Mouse (Mus musculus) hindbrain, embryonic 14.5 days (tissue): ENCODE data around the gene Cpsf2. TPM values are rescaled to one million over a fixed set of nuclear protein-coding genes. Genes with fewer than 3 reads are reported as not detected.
A peak's percentile ranks its signal among the peaks of the same experiment; 100 is the strongest.
"Not testable (repeated sequence)": the region's sequence is repeated elsewhere in the genome, so short reads cannot be mapped to it uniquely, and the experiment has no call there.

Experiments used
- ATAC-seq: fragments of 200-750 bp; cut with Nextera tagmentation; 2 replicates; pipeline ENCODE4 v1.8.0; 2017; ENCODE audit warnings: moderate number of reproducible peaks, mild to moderate bottlenecking, moderate TSS enrichment, moderate library complexity; ENCODE audit not compliant: low FRiP score
- DNase-seq: peaks from one replicate; pipeline ENCODE4 v3.0.0-alpha.2; 2015; ENCODE audit warnings: low spot score
- H3K27ac ChIP-seq: fragments of 300-500 bp; sonication (generic); 2 replicates; pipeline ENCODE4 v1.5.1; 2014; ENCODE audit warnings: mild to moderate bottlenecking, moderate library complexity
- H3K27me3 ChIP-seq: fragments of 300-500 bp; sonication (generic); 2 replicates; pipeline ENCODE4 v1.6.1; 2014; ENCODE audit warnings: mild to moderate bottlenecking, low read length, mixed read lengths; ENCODE audit not compliant: control insufficient read depth, insufficient read depth
- H3K36me3 ChIP-seq: fragments of 300-500 bp; sonication (generic); replicated peaks from 2 replicates; pipeline ENCODE4 v1.6.1; 2014; ENCODE audit not compliant: control insufficient read depth, insufficient read depth
- H3K4me1 ChIP-seq: fragments of 300-500 bp; sonication (generic); replicated peaks from 2 replicates; pipeline ENCODE4 v1.6.1; 2014; ENCODE audit warnings: antibody characterized with exemption, low read length, mixed read lengths; ENCODE audit not compliant: control insufficient read depth, insufficient read depth
- H3K4me2 ChIP-seq: fragments of 300-500 bp; sonication (generic); replicated peaks from 2 replicates; pipeline ENCODE4 v1.6.1; 2014; ENCODE audit warnings: mild to moderate bottlenecking, moderate library complexity
- H3K4me3 ChIP-seq: fragments of 300-500 bp; sonication (generic); replicated peaks from 2 replicates; pipeline ENCODE4 v1.5.1; 2014; ENCODE audit warnings: mild to moderate bottlenecking, low read length
- H3K9ac ChIP-seq: fragments of 300-500 bp; sonication (generic); 2 replicates; pipeline ENCODE4 v1.6.1; 2014
- H3K9me3 ChIP-seq: fragments of 300-500 bp; sonication (generic); 2 replicates; pipeline ENCODE4 v1.6.1; 2016; ENCODE audit warnings: low read length; ENCODE audit not compliant: control insufficient read depth
- WGBS: fragments of 180-500 bp; shearing (Covaris S2); extraction: QIAGEN DNeasy Blood & Tissue Kit; methylation state at CpG from one replicate; pipeline ENCODE4 v1.1.7; 2014; 5-methylcytosine and 5-hydroxymethylcytosine counted together
- polyA plus RNA-seq: library from polyadenylated mRNA; unstranded; fragments of >200 nt; fragmentation: Nextera tagmentation; extraction: Ambion mirVana; gene quantifications from 2 replicates; pipeline ENCODE4 v1.2.1, GENCODE M21; 2014

Gene Cpsf2
- polyA plus RNA-seq: 32.6 and 34.9 TPM in 2 replicates

- Histone ChIP-seq H3K9ac (peak within 1 kb of the TSS; percentile 91), H3K4me2 (peak within 1 kb of the TSS; percentile 61), H3K4me1 (peaks cover 22% of the 10 kb centered on the region), H3K4me3 (peak within 1 kb of the TSS; percentile 92), H3K36me3 (peaks cover 3% of the 10 kb centered on the region), H3K9me3 (no peaks in the 10 kb centered on the region), H3K27me3 (no peaks in the 10 kb centered on the region), H3K27ac (peak within 1 kb of the TSS; percentile 97)
- ATAC-seq (peak; percentile 96), DNase-seq (peak; percentile 80)
- WGBS: under 1% methylated on average over 75 of the region's 77 CpGs
Observed at GRCm38 (mm10) chr12:101975601-101976571, at the start of gene Cpsf2. TSS of gene Cpsf2 (plus strand) at chr12:101975988.

- no peak overlapping the region for H3K4me2 ChIP-seq
- H3K9ac ChIP-seq: no peak overlapping the region
- H3K27ac ChIP-seq: no peak overlapping the region
- ATAC-seq (no peak), DNase-seq (no peak)
- H3K27me3 ChIP-seq: no peaks in the 10 kb centered on the region
- H3K36me3 ChIP-seq: peaks cover 92% of the 10 kb centered on the region
- no peaks in the 10 kb centered on the region for H3K4me1 ChIP-seq
- no peak overlapping the region for H3K4me3 ChIP-seq
- no peaks in the 10 kb centered on the region for H3K9me3 ChIP-seq
- 88% methylated on average over 1 of the region's 1 CpGs for WGBS
Observed at GRCm38 (mm10) chr12:101928423-101928822, 47.4 kb upstream of the Cpsf2 start.

GRCm38 (mm10) chr12:101935223-101935622, 40.6 kb upstream of the Cpsf2 start:
- H3K4me1 ChIP-seq: no peaks in the 10 kb centered on the region
- H3K4me2 ChIP-seq: no peak overlapping the region
- no peaks in the 10 kb centered on the region for H3K9me3 ChIP-seq
- no peaks in the 10 kb centered on the region for H3K27me3 ChIP-seq
- H3K27ac ChIP-seq: no peak overlapping the region
- 100% methylated on average over 3 of the region's 3 CpGs for WGBS
- H3K4me3 ChIP-seq: no peak overlapping the region
- DNase-seq (no peak), ATAC-seq (no peak)
- H3K9ac ChIP-seq: no peak overlapping the region
- H3K36me3 ChIP-seq: peaks cover 75% of the 10 kb centered on the region

GRCm38 (mm10) chr12:101937572-101937971, 38.2 kb upstream of the Cpsf2 start:
- no peak for DNase-seq
- H3K9me3 ChIP-seq: no peaks in the 10 kb centered on the region
- no peak overlapping the region for H3K9ac ChIP-seq
- 82% methylated on average over 7 of the region's 7 CpGs for whole genome bisulfite sequencing
- H3K4me1 ChIP-seq: no peaks in the 10 kb centered on the region
- no peaks in the 10 kb centered on the region for H3K27me3 ChIP-seq
- no peak overlapping the region for H3K4me2 ChIP-seq
- no peak for ATAC-seq
- no peak overlapping the region for H3K4me3 ChIP-seq
- peaks cover 77% of the 10 kb centered on the region for H3K36me3 ChIP-seq
- no peak overlapping the region for H3K27ac ChIP-seq

GRCm38 (mm10) chr12:101947986-101948385, 27.8 kb upstream of the Cpsf2 start:
- Histone ChIP-seq H3K27me3 (no peaks in the 10 kb centered on the region), H3K4me3 (no peak overlapping the region), H3K9me3 (no peaks in the 10 kb centered on the region), H3K9ac (no peak overlapping the region), H3K4me2 (no peak overlapping the region), H3K27ac (no peak overlapping the region), H3K36me3 (peaks cover 44% of the 10 kb centered on the region), H3K4me1 (no peaks in the 10 kb centered on the region)
- no peak for DNase-seq
- ATAC-seq: no peak
- WGBS: 88% methylated on average over 8 of the region's 8 CpGs

GRCm38 (mm10) chr12:101948801-101949200, 27.0 kb upstream of the Cpsf2 start:
- Histone ChIP-seq H3K9me3 (no peaks in the 10 kb centered on the region), H3K36me3 (peaks cover 40% of the 10 kb centered on the region), H3K4me1 (no peaks in the 10 kb centered on the region), H3K4me2 (no peak overlapping the region), H3K27ac (no peak overlapping the region), H3K9ac (no peak overlapping the region), H3K27me3 (no peaks in the 10 kb centered on the region), H3K4me3 (no peak overlapping the region)
- WGBS: 76% methylated on average over 4 of the region's 4 CpGs
- no peak for ATAC-seq
- no peak for DNase-seq

- not testable (repeated sequence) for H3K9ac ChIP-seq, H3K27me3 ChIP-seq, DNase-seq, H3K36me3 ChIP-seq, H3K27ac ChIP-seq, H3K9me3 ChIP-seq, ATAC-seq, H3K4me3 ChIP-seq, H3K4me2 ChIP-seq
- WGBS: 97% methylated on average over 8 of the region's 8 CpGs
- peaks cover 15% of the 10 kb centered on the region for H3K4me1 ChIP-seq
Observed at GRCm38 (mm10) chr12:101955821-101956220, 20.0 kb upstream of the Cpsf2 start.

- Histone ChIP-seq H3K4me1 (peaks cover 15% of the 10 kb centered on the region), H3K27me3 (no peaks in the 10 kb centered on the region), H3K4me3 (peak overlapping the region; percentile 80), H3K4me2 (peak overlapping the region; percentile 67), H3K36me3 (no peaks in the 10 kb centered on the region; the same call in 1 of the 2 replicates), H3K27ac (peak overlapping the region; percentile 62), H3K9ac (peak overlapping the region; percentile 80), H3K9me3 (no peaks in the 10 kb centered on the region)
- no peak; the same call in 1 of the 2 replicates for ATAC-seq
- 13% methylated on average over 26 of the region's 26 CpGs for WGBS
- DNase-seq: no peak
Observed at GRCm38 (mm10) chr12:101957079-101957941, 18.5 kb upstream of the Cpsf2 start.
